Mouse (Mus musculus): Measurements from ENCODE around the gene Kcnb1. TPM values are rescaled to one million over a fixed set of nuclear protein-coding genes. Genes with fewer than 3 reads are reported as not detected.

Kcnb1 gene
- polyA plus RNA-seq, 1 experiment from 2014 or later = 0.49 TPM

GRCm38 (mm10) chr2:167150880-167151279, 39.1 kb downstream of the Kcnb1 start:
- no peak overlapping the region for H3K27ac ChIP-seq (replicated peaks)
- WGBS = 95% methylated on average over 6 of the region's 6 CpGs
- H3K27me3 ChIP-seq (ENCODE audit: low read depth, poor library complexity, severe bottlenecking) = no peaks in the 10 kb centered on the region; the same call in 1 of the 2 replicates
- H3K4me3 ChIP-seq = no peak overlapping the region
- peaks cover 9% of the 10 kb centered on the region for H3K4me1 ChIP-seq
- no peaks in the 10 kb centered on the region for H3K36me3 ChIP-seq
- peaks cover 3% of the 10 kb centered on the region; the same call in 1 of the 2 replicates for H3K9me3 ChIP-seq (replicated peaks)
- DNase-seq (ENCODE audit: low spot score) = no peak

GRCm38 (mm10) chr2:167150135-167150534, 39.8 kb downstream of the Kcnb1 start:
- Histone ChIP-seq H3K4me3 (no peak overlapping the region), H3K27ac (replicated peaks) (no peak overlapping the region), H3K4me1 (peaks cover 4% of the 10 kb centered on the region; the same call in 1 of the 2 replicates), H3K9me3 (replicated peaks) (peaks cover 3% of the 10 kb centered on the region; the same call in 1 of the 2 replicates), H3K27me3 (ENCODE audit: low read depth, poor library complexity, severe bottlenecking) (no peaks in the 10 kb centered on the region; the same call in 1 of the 2 replicates), H3K36me3 (no peaks in the 10 kb centered on the region)
- WGBS = 94% methylated on average over 7 of the region's 7 CpGs
- no peak for DNase-seq (ENCODE audit: low spot score)

GRCm38 (mm10) chr2:167149035-167149434, 40.9 kb downstream of the Kcnb1 start:
- Histone ChIP-seq H3K27ac (replicated peaks) (no peak overlapping the region), H3K36me3 (no peaks in the 10 kb centered on the region), H3K4me3 (no peak overlapping the region), H3K9me3 (replicated peaks) (peaks cover 3% of the 10 kb centered on the region; the same call in 1 of the 2 replicates), H3K27me3 (ENCODE audit: low read depth, poor library complexity, severe bottlenecking) (no peaks in the 10 kb centered on the region; the same call in 1 of the 2 replicates), H3K4me1 (peaks cover 15% of the 10 kb centered on the region)
- 90% methylated on average over 6 of the region's 6 CpGs for WGBS
- no peak for DNase-seq (ENCODE audit: low spot score)

DNA sequence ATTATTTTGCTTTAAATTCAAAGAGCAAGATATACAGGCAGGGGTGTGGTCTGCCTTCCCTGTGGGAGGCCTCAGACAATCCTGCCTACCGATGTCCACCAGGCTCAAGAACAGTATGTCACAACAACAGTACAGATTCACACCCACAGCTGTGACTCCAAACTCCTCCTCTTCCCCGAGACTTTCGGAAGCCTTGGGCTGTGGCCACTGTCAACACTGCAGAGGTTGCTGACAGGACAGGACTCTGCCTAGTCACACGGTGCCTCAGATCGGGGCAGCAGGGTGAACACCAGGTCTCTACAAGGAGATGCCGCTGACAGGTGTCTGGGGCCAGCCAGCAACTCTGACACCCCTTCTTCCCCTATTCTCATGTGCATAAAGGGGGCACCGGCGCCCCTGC, 42.2 kb downstream of the Kcnb1 start:
- 83% methylated on average over 8 of the region's 8 CpGs for WGBS
- H3K4me3 ChIP-seq = no peak overlapping the region
- H3K36me3 ChIP-seq = no peaks in the 10 kb centered on the region
- H3K27me3 ChIP-seq (ENCODE audit: low read depth, poor library complexity, severe bottlenecking) = no peaks in the 10 kb centered on the region; the same call in 1 of the 2 replicates
- H3K9me3 ChIP-seq (replicated peaks) = peaks cover 3% of the 10 kb centered on the region; the same call in 1 of the 2 replicates
- peaks cover 15% of the 10 kb centered on the region for H3K4me1 ChIP-seq
- DNase-seq (ENCODE audit: low spot score) = no peak
- H3K27ac ChIP-seq (replicated peaks) = no peak overlapping the region

DNA sequence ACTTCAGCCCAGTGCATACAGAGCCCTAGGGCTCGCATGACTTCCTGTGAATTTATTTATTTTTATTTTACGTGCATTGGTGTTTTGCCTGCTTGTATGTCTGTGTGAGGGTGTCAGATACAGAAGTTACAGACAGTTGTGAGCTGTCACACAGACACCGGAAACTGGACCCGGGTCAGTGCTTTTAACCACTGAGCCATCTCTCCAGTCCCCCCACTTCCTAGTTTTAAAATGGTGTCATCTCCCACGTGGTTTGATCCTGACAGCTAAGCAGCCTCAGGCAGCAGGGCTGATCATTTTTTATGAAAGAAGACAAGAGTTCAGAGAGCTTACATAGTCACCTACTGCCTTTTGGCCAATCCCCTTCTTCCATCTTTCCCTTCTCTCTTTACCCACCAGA, 44.1 kb downstream of the Kcnb1 start:
- H3K36me3 ChIP-seq = no peaks in the 10 kb centered on the region
- WGBS = 81% methylated on average over 5 of the region's 5 CpGs
- H3K27ac ChIP-seq (replicated peaks) = no peak overlapping the region
- DNase-seq (ENCODE audit: low spot score) = no peak
- no peak overlapping the region for H3K4me3 ChIP-seq
- no peaks in the 10 kb centered on the region; the same call in 1 of the 2 replicates for H3K27me3 ChIP-seq (ENCODE audit: low read depth, poor library complexity, severe bottlenecking)
- H3K4me1 ChIP-seq = peaks cover 15% of the 10 kb centered on the region
- H3K9me3 ChIP-seq (replicated peaks) = no peaks in the 10 kb centered on the region; the same call in 1 of the 2 replicates

DNA sequence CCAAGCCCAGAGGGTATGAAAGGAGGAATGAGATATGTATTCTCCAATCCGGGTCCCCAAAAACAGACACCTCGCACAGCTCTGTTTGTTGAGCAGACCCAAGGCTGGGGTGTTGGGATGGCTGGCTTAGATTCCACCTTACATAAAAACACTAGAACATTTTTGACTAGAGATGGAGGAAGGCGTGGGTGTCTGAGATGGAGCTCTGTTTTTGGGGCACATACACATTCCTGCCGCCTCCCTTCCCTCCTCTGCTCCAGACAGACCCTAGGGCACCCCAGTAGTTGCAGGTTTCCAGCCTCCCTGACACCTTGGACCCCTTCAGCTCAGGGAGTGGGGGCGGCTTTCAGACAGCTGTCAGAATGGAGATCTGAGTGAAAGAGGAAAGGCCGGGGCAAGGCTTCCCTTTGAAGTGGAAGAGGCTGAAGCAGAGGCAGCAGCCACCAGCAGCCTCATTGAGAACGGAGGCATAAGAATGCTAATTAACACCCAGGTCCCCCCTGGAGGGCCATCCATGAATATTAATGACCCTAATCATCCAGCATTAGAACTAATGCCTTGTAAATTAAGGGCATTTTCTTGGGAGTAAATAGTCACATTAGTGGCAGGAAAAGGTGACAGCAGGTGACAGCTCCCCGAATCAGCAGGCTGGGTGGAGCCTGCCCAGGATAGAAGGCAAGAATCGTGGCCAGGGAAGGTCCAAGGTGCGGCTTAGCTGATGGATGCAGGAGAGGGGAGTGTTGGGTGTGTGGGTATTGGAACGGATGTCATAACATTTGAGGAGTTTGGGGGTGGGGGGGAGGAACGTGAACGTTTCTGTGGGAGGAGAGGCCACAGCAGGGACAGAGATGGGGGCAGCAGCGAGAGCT, 45.3 kb downstream of the Kcnb1 start:
- Histone ChIP-seq H3K4me3 (no peak overlapping the region), H3K4me1 (peaks cover 18% of the 10 kb centered on the region), H3K36me3 (no peaks in the 10 kb centered on the region), H3K27ac (replicated peaks) (0 out of 2 replicates have a peak overlapping the region, but pooled peaks have one; percentile 13), H3K27me3 (ENCODE audit: low read depth, poor library complexity, severe bottlenecking) (no peaks in the 10 kb centered on the region; the same call in 1 of the 2 replicates), H3K9me3 (replicated peaks) (no peaks in the 10 kb centered on the region; the same call in 1 of the 2 replicates)
- WGBS = 14% methylated on average over 14 of the region's 14 CpGs
- no peak for DNase-seq (ENCODE audit: low spot score)

GRCm38 (mm10) chr2:167143914-167144313, 46.0 kb downstream of the Kcnb1 start:
- Histone ChIP-seq H3K4me3 (no peak overlapping the region), H3K36me3 (no peaks in the 10 kb centered on the region), H3K27me3 (ENCODE audit: low read depth, poor library complexity, severe bottlenecking) (no peaks in the 10 kb centered on the region; the same call in 1 of the 2 replicates), H3K4me1 (peaks cover 20% of the 10 kb centered on the region), H3K9me3 (replicated peaks) (no peaks in the 10 kb centered on the region; the same call in 1 of the 2 replicates), H3K27ac (replicated peaks) (no peak overlapping the region; the same call in 1 of the 2 replicates)
- 81% methylated on average over 2 of the region's 2 CpGs for WGBS
- DNase-seq (ENCODE audit: low spot score) = no peak

DNA sequence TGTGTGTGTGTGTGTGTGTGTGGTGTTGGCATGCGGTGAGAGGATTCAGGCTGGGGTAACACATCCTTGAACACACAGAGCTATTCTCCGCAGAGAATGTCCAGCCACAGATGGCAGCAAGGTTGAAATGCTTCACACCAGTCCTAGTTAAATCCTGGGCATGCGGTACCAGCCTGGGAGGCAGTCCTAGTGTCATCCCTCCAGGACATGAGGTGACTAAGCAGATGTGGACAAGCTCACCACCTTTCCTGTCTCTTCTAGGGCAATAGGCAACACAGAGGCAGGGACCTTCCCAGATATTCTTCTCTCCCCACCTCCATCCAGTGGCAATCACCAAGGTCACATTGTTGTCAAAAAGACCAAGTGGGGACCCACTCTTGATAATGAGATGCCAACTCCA, 47.7 kb downstream of the Kcnb1 start:
- no peaks in the 10 kb centered on the region for H3K36me3 ChIP-seq
- no peaks in the 10 kb centered on the region; the same call in 1 of the 2 replicates for H3K27me3 ChIP-seq (ENCODE audit: low read depth, poor library complexity, severe bottlenecking)
- no peak overlapping the region for H3K27ac ChIP-seq (replicated peaks)
- H3K4me3 ChIP-seq = no peak overlapping the region
- no peaks in the 10 kb centered on the region for H3K9me3 ChIP-seq (replicated peaks)
- WGBS = 90% methylated on average over 3 of the region's 3 CpGs
- DNase-seq (ENCODE audit: low spot score) = no peak
- H3K4me1 ChIP-seq = peaks cover 20% of the 10 kb centered on the region

- no peaks in the 10 kb centered on the region for H3K9me3 ChIP-seq (replicated peaks)
- WGBS = 96% methylated on average over 4 of the region's 4 CpGs
- H3K4me1 ChIP-seq = peaks cover 22% of the 10 kb centered on the region
- no peak for DNase-seq (ENCODE audit: low spot score)
- H3K27me3 ChIP-seq (ENCODE audit: low read depth, poor library complexity, severe bottlenecking) = no peaks in the 10 kb centered on the region; the same call in 1 of the 2 replicates
- no peak overlapping the region for H3K27ac ChIP-seq (replicated peaks)
- H3K36me3 ChIP-seq = no peaks in the 10 kb centered on the region
- H3K4me3 ChIP-seq = no peak overlapping the region
These were observed 48.1 kb downstream of the Kcnb1 start for GRCm38 (mm10) chr2:167141810-167142209.

DNA sequence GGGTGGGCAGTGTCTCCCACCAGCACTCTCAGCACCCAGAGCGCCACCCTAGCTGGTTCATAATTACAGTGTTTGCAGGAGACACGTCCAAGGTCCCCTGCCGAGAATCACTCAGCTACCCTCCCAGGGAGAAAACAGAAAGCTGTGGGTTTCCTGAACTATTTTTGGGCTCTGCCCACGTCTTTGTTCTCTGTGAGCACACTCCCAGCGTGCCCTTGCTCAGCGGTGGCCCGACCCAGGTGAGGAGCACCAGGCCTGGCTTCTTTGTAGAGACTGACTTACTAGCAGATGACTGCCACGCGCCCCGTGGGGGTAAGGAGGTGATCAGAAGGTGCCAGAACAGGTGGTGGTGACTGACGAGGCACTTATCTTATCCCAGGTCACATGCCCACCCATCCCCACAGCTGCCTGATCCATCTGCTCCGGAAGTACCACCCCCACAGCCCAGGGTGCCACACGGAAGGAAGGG, 50.1 kb downstream of the Kcnb1 start:
- no peaks in the 10 kb centered on the region for H3K36me3 ChIP-seq
- no peak overlapping the region for H3K27ac ChIP-seq (replicated peaks)
- WGBS = 72% methylated on average over 13 of the region's 13 CpGs
- H3K9me3 ChIP-seq (replicated peaks) = no peaks in the 10 kb centered on the region
- no peaks in the 10 kb centered on the region; the same call in 1 of the 2 replicates for H3K27me3 ChIP-seq (ENCODE audit: low read depth, poor library complexity, severe bottlenecking)
- no peak for DNase-seq (ENCODE audit: low spot score)
- H3K4me3 ChIP-seq = no peak overlapping the region
- peaks cover 20% of the 10 kb centered on the region for H3K4me1 ChIP-seq

GRCm38 (mm10) chr2:167138611-167139010, 51.3 kb downstream of the Kcnb1 start:
- H3K27me3 ChIP-seq (ENCODE audit: low read depth, poor library complexity, severe bottlenecking) = no peaks in the 10 kb centered on the region
- H3K36me3 ChIP-seq = no peaks in the 10 kb centered on the region
- no peak for DNase-seq (ENCODE audit: low spot score)
- no peaks in the 10 kb centered on the region for H3K9me3 ChIP-seq (replicated peaks)
- no peak overlapping the region for H3K27ac ChIP-seq (replicated peaks)
- 68% methylated on average over 6 of the region's 6 CpGs for WGBS
- peaks cover 12% of the 10 kb centered on the region for H3K4me1 ChIP-seq
- no peak overlapping the region for H3K4me3 ChIP-seq

GRCm38 (mm10) chr2:167136909-167137308, 53.0 kb downstream of the Kcnb1 start:
- Histone ChIP-seq H3K4me3 (no peak overlapping the region), H3K4me1 (peaks cover 17% of the 10 kb centered on the region), H3K9me3 (replicated peaks) (no peaks in the 10 kb centered on the region), H3K36me3 (no peaks in the 10 kb centered on the region), H3K27me3 (ENCODE audit: low read depth, poor library complexity, severe bottlenecking) (no peaks in the 10 kb centered on the region), H3K27ac (replicated peaks) (no peak overlapping the region; the same call in 1 of the 2 replicates)
- no peak for DNase-seq (ENCODE audit: low spot score)
- 67% methylated on average over 14 of the region's 14 CpGs for WGBS

DNA sequence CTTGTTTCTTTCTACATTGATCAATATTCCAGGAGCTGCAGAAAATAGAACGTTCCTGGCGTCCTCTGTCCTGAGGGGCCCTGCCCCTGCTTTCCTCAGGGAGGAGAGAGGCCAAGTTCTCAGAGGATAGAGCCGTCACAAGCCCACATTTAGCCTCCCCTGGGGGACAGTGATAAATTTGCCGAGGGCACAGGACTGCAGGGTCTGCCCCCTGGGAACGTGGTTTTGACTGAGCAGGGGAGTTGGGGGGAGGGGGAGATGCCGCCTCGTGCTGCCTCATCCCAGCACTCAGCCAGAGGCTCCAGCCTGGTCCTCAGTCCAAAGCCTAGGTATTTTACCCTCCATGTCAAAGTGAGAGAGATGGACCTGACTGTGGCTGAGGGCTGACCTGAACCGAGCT, 57.9 kb downstream of the Kcnb1 start:
- no peaks in the 10 kb centered on the region for H3K27me3 ChIP-seq (ENCODE audit: low read depth, poor library complexity, severe bottlenecking)
- no peaks in the 10 kb centered on the region for H3K9me3 ChIP-seq (replicated peaks)
- no peak for DNase-seq (ENCODE audit: low spot score)
- no peak overlapping the region for H3K4me3 ChIP-seq
- H3K27ac ChIP-seq (replicated peaks) = no peak overlapping the region
- 63% methylated on average over 8 of the region's 8 CpGs for WGBS
- H3K36me3 ChIP-seq = no peaks in the 10 kb centered on the region
- peaks cover 32% of the 10 kb centered on the region for H3K4me1 ChIP-seq

All from midbrain, embryonic 10.5 days (tissue).